Mouse (Mus musculus) frontal cortex, adult 2 months (tissue): ENCODE results near the gene Cxadr. TPM values are rescaled to one million over a fixed set of nuclear protein-coding genes. Genes with fewer than 3 reads are reported as not detected.
A peak's percentile ranks its signal among the peaks of the same experiment; 100 is the strongest.

Source experiments
- DNase-seq, 2 experiments: peaks; one replicate each; pipeline ENCODE4 v3.0.0; 2022; ENCODE audit warnings: low spot score in 1 of 2; ENCODE audit errors: extremely low spot score in 1 of 2
- polyA plus RNA-seq: library from polyadenylated mRNA; depleted of rRNA; stranded (reverse); fragments of >200 nt; gene quantifications from 2 replicates; pipeline ENCODE4 v1.2.3, GENCODE M21; 2012

Gene Cxadr
- polyA plus RNA-seq, 1 experiment = 23.9 TPM

DNA sequence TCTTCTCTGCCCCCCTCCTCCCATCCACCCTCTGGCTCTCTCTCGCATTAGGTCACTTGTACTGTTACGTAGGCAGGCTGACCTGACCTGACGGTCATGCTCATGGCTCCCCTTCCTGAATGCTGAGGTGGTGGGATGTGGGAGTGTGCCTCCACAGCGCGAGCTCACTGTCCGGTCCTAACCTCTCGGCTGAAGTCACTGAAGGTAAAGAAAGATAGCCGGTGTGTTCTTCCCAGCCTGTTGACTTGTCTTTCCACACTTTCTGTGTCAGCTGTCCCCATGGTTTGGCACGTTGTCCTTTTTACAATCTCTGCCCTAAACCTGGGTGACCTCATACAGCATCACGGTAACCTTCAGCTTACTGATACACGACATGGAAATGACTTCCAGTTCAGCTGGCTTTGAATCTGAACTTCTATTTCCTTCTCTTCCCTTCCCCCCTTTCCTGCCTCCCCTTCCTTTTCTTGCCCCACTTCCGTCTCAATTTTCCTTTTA is 4.4 kb downstream of the Cxadr start:
- no peak for DNase-seq

DNA sequence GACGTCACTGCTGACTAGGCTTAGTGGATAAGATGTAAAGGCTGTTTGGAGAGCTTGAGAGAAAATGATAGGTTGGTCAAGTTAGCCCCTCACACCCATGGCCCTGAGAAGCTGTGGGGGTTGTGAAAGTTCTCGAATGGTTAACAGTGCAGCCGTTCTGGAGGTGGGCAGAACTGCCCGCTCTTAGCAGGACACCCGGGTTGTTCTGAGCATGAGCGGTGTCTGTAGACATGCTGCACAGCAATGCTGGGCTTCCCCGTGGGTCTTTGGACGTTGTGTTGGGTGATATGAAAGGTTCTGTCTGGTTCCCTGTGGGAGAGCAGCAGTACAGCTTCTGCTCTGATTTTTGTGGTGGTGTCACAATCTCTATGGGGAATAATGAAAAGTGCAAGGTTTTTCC is 5.3 kb downstream of the Cxadr start:
- DNase-seq = no peak

DNA sequence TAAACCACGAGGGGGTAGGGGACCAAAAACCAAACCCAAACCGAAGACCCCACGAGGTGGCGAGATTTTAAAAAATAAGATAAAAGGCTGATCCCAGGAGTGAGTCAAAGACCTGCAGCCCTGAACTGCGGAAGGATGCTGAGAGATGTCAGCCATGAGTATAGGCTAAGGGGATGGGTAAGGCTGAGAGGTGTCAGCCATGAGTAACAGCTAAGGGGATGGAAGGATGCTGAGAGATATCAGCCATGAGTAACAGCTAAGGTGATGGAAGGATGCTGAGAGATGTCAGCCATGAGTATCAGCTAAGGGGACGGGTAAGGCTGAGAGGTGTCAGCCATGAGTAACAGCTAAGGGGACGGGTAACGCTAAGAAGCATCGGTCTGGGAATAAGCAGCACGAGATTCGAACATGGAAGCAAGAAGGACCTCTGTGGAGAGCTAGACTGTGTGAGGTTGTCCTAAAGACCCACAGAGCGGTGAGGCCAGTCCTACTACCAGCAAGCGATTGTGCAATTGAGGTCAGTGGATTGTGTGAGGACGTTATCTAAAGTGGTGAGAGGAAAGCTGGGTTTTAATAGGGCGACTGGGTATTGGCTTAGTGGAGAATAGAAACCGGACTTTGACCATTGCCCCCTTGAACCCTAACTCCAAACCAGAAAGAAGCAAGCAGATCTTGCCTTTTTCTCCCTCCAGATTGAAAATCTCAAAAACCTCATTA is 6.3 kb downstream of the Cxadr start:
- no peak for DNase-seq

DNA sequence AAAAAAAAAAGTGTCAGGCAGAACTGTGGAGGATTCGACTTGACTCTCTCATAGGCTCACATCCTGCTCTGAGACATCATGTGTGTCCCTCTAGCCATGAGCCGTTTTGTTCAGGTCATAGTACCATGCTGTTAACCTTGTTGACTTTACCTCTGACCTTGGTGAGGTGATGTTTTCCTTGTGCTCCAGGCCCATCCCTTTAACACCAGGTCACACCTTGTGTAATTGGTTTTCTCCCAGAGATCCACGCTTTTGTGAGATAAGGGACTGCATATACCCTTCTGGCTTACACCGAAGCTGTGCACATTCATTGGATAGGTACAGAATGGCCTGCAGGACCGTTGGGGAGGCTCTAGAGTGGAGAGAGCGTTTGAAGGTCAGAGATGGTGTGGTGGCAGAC is 8.0 kb downstream of the Cxadr start:
- DNase-seq = no peak

DNA sequence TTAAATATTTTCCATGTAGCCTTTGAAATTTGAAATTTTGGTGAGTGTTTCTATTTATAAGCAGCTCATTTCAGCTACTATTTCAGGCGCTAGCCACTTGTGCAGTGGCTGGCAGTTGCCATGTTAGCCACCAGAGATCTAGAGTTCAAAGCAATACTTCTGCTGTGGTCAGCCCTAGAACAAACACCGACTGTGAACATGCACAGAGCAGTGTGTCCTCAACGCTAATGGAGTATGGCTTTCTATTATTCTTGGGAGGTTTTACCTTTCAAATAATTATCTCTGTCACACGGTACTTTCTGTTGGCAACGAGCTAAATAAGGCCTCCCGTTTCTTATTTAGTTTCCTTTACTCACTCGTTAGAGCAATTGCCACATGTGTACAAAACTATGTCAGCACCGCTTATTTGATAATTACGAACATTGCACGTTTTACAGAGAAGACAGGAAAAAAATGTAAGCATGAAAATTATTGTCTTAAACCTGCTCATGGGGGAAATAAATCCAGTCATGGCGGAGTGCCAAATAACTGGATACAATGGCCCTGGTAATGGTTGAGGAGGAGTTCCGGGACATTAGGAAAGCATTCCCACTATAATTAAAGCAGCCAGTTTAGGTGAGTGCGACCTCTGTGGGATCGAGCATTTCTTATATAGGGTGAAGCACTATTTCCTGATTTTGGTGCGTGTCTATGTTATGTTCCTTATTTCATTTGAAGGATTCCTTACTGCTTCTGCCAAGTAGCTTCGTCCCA is 12.0 kb downstream of the Cxadr start:
- DNase-seq = no peak

DNA sequence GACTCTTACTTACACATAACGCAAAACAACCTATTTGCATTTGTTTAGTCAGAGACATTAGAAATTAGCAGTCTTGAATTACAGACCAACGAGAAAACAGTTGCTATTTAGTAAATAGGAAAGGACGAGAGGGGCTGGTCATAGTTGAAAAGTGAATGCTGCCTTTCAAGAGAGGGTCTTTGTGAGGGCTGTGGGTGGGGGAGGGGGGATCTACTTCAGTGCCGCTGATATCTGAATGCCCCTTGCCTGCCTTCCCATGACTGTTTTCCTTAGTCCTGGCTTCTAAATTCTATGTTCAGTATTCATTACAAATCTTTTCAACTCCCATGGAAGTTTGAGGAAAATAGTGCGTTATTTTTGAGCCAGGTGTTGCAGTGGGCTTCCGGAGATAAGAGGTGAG is 12.7 kb downstream of the Cxadr start:
- DNase-seq = no peak

DNA sequence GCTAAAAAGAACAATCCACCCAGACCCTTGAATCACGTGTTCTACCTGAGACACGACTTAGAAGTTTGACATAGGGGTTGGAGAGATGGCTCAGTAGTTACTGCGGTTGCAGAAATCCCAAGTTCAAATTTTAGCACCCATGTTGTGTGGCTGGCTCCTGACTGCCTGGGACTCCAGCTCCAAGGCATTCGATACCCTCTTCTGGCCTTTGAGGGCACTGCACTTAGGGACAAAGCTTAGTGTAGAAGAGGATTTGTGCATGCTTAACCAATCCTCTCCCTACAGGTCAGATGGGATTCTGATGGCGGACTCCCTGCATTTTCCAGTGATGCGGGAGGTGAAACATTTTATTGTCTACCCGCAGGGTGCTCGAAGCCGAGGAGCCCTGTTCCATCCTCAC is 15.6 kb downstream of the Cxadr start:
- DNase-seq = peak; percentile 62 to 78

DNA sequence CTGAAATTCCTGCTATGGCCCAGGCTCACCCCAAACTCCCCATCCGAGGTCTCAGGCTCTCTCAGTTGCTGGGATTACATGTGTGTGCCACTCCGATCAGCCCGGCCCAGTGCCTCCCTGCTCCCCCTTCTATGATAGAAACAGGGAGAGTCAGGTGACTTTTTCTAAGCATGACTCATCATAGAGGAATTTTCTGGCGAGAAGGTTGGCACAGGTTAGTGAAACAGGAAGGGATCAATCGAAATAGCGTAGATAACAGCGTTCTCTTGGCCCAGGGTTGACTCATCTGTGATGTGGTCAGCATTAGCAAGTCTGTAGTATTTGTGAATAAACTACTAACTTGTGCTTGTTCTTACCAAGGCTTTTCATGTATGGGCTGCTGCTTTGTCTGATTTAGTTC is 16.7 kb downstream of the Cxadr start:
- no peak for DNase-seq

DNA sequence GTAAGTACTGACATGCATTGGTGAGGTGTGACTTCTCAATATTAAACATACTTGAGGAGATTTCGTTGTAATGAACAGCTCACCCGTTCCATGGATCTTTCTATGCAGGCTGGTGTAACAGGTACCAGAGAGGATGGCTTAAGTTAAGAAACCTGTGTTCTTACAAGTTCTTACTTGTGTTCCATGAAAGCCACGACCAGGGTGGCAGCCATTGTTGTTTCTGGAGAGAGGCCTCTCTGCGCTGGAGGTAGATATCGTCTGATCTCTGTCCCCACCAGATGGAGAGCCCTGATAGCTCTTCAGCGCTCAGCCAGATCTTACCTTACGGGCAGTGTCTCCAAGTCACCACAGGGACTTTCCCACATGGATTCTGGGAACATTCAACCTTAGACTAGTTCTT is 18.4 kb downstream of the Cxadr start:
- no peak for DNase-seq

DNA sequence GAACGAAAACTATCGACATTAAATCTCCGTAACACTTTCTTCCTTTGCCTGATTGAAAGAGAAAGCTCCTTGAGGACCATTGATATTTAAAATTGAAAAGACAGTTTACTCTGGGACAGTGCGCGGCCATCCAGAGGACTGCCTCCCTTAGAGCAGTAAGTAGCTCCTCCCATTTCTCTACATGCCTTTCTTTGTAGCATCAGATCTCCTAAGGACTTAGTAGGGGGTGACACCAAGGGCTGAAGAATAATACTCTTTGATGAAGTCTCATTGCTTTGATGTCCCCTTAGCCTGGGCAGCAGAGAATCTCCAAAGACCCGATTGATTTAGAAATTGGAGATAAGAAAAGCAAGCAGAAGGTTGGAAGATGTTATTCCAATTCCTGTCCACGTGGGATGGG is 20.3 kb downstream of the Cxadr start:
- no peak for DNase-seq

DNA sequence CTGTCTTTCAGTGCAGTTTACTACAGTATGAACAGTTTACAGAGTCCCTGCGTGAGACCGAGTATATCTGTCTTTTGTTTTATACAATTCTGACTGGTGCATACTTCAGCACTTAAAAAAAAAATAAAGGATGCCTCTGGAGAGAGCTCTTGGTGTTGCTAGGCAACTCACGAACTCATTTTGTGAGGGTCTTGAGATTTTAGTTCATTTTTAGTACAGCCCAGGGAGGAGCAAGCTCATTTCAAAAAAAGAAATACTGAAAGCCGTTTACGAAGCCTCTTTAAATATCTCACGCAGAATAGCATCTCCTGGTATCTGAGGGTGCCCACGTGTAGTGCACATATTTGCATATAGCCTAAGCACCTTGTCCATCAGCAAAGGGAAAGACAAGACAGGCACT is 20.9 kb downstream of the Cxadr start:
- peak; percentile 48 to 49 for DNase-seq

DNA sequence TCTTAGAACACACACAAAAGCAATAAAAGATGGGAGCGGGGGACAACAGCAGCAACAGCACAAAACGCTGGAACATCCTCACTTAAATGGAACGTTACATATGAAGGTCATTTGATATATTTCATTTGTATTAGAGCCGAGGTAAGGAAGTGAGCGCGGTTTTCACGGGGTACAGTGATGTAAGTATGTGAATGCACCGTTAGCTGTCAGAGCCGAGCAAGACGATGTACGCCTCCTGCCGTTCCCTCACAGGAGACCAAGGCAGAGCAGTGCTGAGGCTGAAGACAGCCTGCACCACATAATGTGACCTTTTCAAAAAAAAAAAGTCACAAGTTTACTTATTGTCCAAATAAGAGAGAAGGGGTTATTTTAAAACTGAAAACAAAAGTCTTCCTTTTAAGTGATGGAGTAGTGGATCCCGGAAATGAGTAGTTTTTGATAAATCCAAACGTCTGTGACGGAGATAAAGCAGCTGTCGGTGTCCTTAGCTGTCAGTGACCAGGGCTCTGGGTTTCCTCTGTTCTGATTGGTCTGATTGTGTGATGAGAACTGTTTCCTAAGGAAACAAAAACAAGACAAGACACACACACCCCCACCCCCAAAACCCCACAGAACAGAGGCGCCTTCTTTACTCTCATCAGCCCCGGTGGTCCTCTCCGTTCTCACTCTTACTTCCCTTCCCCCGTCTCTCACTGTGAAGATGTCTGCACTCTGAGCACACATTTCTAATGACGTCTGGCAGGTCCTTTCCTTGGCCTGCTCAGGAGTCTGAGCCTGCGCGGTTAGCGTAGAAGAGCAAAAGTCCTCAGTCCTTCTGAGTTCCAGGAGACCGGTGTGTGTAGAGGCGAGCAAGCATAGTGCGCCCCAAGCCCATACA is 24.9 kb downstream of the Cxadr start:
- no peak for DNase-seq

DNA sequence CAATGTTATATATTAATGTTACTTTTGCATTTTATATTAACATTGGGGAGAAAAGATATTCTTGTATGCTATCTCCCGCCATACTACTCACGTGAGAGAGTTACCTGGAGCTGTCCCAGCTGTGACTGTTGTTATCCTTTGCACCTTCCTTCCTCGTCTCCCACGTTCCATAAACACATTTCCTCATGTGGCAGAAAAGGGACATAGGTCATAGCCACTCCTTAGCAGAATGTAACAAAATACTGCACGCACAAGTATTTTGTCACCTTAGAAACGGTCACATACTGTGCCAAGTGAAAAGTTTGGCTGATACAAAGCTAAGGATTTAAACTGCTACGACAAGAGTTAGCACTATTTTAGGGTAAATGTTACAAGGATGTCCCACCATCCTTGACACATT is 26.3 kb downstream of the Cxadr start:
- no peak for DNase-seq

DNA sequence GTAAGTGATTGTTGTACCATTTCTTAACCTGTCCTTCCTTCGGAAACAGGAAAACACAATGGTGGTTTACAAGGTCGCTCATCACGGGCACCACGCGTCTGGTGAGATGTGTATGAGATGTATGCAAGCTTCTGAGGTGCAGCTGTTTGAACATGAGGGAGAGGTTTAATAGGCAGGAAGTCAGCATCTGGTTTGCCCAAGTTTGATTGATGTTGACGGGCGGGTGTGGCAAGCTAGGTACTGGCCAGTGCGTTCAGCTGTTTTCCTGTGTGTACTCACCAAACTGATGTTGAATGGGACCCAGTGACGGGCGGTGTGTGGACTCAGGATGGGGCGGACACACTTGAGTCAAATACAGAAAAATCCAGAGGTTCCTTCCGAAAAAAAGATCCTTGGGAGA is 26.7 kb downstream of the Cxadr start:
- DNase-seq = no peak

DNA sequence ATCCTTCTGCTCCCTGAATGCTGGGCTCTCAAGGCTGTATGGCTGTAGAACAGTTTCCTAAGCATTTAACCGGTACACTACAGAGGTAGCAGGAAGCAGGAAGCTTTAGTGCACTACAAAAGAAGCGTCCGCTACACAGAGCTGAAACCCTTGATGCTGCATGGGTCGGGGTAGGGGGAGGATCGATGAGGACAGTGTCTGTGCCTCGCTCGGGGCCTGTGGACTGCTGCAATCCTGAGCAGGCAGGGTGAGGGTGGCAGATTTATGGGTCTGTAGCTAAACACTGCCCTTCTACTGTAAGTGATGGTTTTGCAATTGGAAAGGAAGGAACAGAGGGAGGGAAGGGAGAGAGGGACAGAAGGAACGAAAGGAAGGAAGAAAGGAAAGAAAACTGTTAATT is 35.9 kb downstream of the Cxadr start:
- DNase-seq = no peak

DNA sequence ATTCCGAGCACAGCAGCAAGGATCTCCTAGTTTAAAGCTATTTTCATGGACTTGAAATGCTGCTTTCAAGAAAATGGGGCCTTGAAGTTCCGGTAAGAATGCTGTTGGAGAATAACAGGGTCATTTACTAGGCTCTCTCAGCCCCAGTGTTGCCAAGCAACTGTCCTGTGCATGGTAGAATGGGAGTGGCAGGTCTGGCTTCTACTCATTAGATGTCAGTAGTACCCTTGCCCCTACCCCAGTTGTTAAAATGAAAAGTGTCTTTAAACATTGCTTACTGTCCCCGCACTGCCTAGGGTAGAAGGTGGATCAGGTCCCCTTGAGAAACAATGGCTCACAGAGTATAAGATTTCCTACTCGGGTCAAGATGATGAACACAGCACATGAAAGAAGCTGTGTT is 40.1 kb downstream of the Cxadr start:
- DNase-seq = no peak

DNA sequence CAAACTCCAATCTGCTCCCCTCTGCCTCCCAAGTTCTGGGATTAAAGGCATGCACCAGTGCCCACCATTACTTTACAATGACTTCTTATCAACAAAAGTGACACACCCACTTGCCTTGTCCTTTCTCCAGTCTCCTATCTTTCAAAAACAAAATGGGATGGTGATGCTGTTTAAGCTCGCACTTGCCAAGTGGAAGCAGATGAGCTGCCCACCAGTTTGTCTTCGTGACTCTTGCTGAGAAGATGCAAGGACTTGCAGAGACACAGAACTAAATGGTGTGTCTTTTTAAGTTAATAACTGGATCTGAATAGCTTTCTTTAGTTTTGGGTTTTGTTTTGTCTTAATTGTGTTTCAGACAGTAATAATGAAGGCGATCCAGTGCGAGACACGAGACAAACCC is 41.5 kb downstream of the Cxadr start:
- DNase-seq = peak in 1 of 2 experiments; percentile 16

DNA sequence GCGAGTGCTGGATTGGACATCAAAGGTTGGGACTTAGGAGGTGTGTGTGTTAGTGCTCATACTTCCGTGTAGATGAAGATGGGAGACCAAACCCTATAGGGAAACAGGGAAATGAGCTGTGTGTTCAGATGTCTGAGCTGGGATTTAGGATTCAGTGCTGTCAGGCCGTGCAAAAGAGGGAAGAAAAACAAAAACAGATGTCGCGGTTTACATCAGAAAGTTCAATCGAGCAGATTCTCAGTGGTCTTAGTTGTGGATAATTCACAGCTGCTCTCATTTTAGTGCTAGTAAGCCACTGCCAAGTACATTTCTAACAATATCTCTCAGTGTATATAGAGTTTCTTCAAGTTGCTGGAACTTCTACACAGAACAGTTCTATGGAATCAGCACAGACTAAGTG is 42.5 kb downstream of the Cxadr start:
- no peak for DNase-seq

DNA sequence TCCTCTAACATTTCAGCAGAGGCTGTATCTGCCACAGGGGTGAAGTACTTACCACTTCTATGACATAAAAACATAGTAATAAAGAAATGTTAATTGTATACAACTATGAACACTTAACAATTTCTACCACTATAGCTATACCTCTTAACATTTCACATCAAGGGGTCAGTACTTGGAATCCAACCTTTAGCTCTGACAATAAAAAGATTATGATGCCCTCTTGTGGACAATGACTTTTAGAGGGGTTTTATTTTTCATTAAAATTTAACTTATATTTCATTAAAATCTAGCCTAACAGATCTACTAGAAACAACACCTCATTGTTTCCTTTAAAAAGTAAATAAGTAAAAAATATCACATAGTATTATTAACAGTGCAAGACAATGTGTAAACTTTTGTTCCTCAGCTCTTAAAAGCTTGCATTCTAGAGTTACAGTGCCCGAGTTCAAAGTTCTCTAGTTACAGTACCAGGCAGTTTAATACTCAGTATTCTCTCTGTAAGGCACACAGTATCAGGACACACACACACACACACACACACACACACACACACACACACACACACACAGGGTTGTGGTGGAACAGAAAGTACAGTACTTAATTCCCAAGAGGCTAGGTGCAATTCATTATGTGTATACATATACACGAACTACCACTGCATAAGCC is 45.5 kb downstream of the Cxadr start:
- no peak for DNase-seq

DNA sequence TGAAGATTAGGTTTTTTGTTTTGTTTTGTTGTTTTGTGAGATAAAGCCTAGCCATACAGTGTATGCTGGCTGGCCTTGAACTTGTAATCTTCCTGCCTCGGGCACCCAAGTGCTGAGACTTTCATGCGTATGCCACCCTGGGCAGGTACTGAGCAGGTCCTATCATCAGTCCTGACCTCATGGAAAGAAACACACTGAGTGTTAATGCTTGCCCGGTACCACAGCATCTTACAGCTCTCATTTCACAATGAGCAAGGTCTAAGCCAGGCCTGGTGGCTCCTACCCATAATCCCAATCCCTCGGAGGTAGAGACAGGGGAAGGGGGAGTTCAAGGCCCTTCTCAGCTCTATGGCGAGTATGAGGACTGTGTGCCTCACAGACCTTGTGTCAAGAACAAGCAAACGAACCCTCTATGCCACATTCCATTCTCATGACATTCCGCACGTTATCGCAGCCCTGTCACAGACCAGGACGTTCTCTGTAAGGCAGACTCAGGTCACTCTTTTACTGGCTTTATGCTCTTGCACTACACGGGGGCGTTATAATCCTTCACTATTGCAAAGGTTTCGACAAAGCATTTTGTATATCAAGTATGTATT is 46.1 kb downstream of the Cxadr start:
- DNase-seq = no peak
